Mouse (Mus musculus): ENCODE measurements around the gene Serf2. TPM values are rescaled to one million over a fixed set of nuclear protein-coding genes. Genes with fewer than 3 reads are reported as not detected.

The Serf2 gene
- 100 to 1,000 TPM; 249 to 360 (median 257) TPM for total RNA-seq (2022)

- peak; percentile 100 for DNase-seq
Measured at GRCm38 (mm10) chr2:121448739-121449535, at the start of gene Serf2. Gene Serf2, plus strand, starts transcription at chr2:121449195.

- no peak for DNase-seq
Measured at GRCm38 (mm10) chr2:121403296-121403695, 45.7 kb upstream of the Serf2 start.

GRCm38 (mm10) chr2:121408160-121408559, 40.8 kb upstream of the Serf2 start:
- peak; percentile 10 for DNase-seq

GRCm38 (mm10) chr2:121412843-121413386, 36.1 kb upstream of the Serf2 start:
- peak; percentile 50 for DNase-seq

GRCm38 (mm10) chr2:121413387-121414042, 35.5 kb upstream of the Serf2 start, which contains the start of the genes Pdia3 and Catsper2:
Gene Pdia3, plus strand, starts transcription at chr2:121413775.
Gene Catsper2, minus strand, starts transcription at chr2:121413792.
- peak; percentile 95 for DNase-seq

- DNase-seq = peak; percentile 39
Measured at GRCm38 (mm10) chr2:121414139-121414685, 34.8 kb upstream of the Serf2 start.

- DNase-seq = no peak
Measured at GRCm38 (mm10) chr2:121415103-121415502, 33.9 kb upstream of the Serf2 start.

- no peak for DNase-seq
Measured at GRCm38 (mm10) chr2:121415591-121415990, 33.4 kb upstream of the Serf2 start.

- DNase-seq = no peak
Measured at GRCm38 (mm10) chr2:121416356-121416755, 32.6 kb upstream of the Serf2 start.

GRCm38 (mm10) chr2:121418476-121418875, 30.5 kb upstream of the Serf2 start:
- DNase-seq = no peak

GRCm38 (mm10) chr2:121423166-121423565, 25.8 kb upstream of the Serf2 start:
- DNase-seq = no peak

- no peak for DNase-seq
Measured at GRCm38 (mm10) chr2:121425890-121426289, 23.1 kb upstream of the Serf2 start.

GRCm38 (mm10) chr2:121434854-121435253, 14.1 kb upstream of the Serf2 start:
- no peak for DNase-seq

GRCm38 (mm10) chr2:121439746-121440145, 9.2 kb upstream of the Serf2 start:
- DNase-seq = no peak

- DNase-seq = no peak
Measured at GRCm38 (mm10) chr2:121440834-121441605, 8.0 kb upstream of the Serf2 start.

GRCm38 (mm10) chr2:121441800-121442199, 7.2 kb upstream of the Serf2 start:
- no peak for DNase-seq

GRCm38 (mm10) chr2:121442259-121443067, 6.5 kb upstream of the Serf2 start:
- peak; percentile 62 for DNase-seq

GRCm38 (mm10) chr2:121443068-121443349, 6.0 kb upstream of the Serf2 start:
- no peak for DNase-seq

GRCm38 (mm10) chr2:121444178-121444577, 4.8 kb upstream of the Serf2 start, which contains the start of gene Ell3:
Gene Ell3, minus strand, starts transcription at chr2:121444278.
- no peak for DNase-seq

GRCm38 (mm10) chr2:121445117-121445516, 3.9 kb upstream of the Serf2 start:
- DNase-seq = no peak

- no peak for DNase-seq
Measured at GRCm38 (mm10) chr2:121446506-121446905, 2.5 kb upstream of the Serf2 start.

- DNase-seq = no peak
Measured at GRCm38 (mm10) chr2:121447006-121447405, 2.0 kb upstream of the Serf2 start.

All from adrenal gland, adult 8-10 months (tissue).